Comparison of ENCODE assay signal across 21 mouse cellular contexts in the genomic region with DNA sequence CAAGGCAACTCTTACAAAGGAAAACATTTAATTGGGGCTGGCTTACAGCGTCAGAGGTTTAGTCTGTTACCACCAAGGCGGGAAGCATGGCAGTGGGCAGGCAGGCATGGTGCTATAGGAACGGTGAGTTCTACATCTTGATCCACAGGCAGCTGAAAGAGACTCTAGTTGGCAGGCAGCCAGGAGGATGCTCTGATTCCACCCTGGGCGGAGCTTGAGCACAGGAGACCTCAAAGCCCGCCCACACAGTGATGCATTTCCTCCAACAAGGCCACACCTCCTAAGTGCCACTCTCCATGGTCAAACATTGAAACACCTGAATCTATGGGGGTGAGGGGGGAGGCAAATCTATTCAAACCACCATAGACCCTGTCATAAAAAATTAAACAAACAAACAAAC. TPM values are rescaled to one million over a fixed set of nuclear protein-coding genes. Genes with fewer than 3 reads are reported as not detected.
DNase-seq lines count a peak whose midpoint lies in the region; ATAC-seq and TF ChIP-seq lines count a peak whose summit lies in the region.
"Had no signal": no experiment of that assay in that cellular context is flagged by ENCODE, and none has a peak within 500 bp of the region (broad histone marks: within the 10 kb centered on the region; RNA-seq: fewer than 3 reads in every experiment).

No protein-coding gene starts in this region.

- H3K27me3 ChIP-seq in limb, embryonic 14.5 days (ENCODE audit: control insufficient read depth, insufficient read depth, low read length) = no peaks in the 10 kb centered on the region
- peaks cover 17% of the 10 kb centered on the region; the same call in 1 of the 2 replicates for H3K27me3 ChIP-seq in limb, embryonic 10.5 days (ENCODE audit: low read depth, poor library complexity, severe bottlenecking)
- H3K27me3 ChIP-seq: forebrain, embryonic 12.5 days; neural tube, embryonic 13.5 days had no signal

- no peak for TF ChIP-seq POLR2A in limb, embryonic 14.5 days (IDR thresholded peaks at IDR 0.05; ENCODE audit: borderline replicate concordance, extremely low read depth, insufficient read depth, insufficient read length)

- DNase-seq in limb, embryonic 14.5 days (ENCODE audit: low spot score) = peak; percentile 13
- DNase-seq in limb, embryonic 10.5 days (ENCODE audit: low spot score) = no peak
- peak; percentile 9 for DNase-seq in thymus, postnatal 25 days
- DNase-seq in thymus, adult 18-20 months = no peak
- DNase-seq in WW6 (ENCODE audit: low read depth, low spot score) (peak; percentile 62), adipocyte (ENCODE audit: low spot score) (no peak)
- peak; percentile 39 for DNase-seq in thymus, postnatal 4 days
- DNase-seq in cerebellum, adult 8-10 months = no peak
- DNase-seq: adrenal gland, adult 2 months; gastrocnemius, adult 2 months; heart, postnatal 36 days had no signal

- no peak overlapping the region for H3K9ac ChIP-seq in limb, embryonic 14.5 days (ENCODE audit: low read depth, low read length, severe bottlenecking)
- H3K9ac ChIP-seq: embryonic facial prominence, embryonic 12.5 days; forebrain, embryonic 12.5 days; neural tube, embryonic 13.5 days had no signal

- H3K27ac ChIP-seq in limb, embryonic 14.5 days (replicated peaks; ENCODE audit: low read depth, low read length) = no peak overlapping the region
- H3K27ac ChIP-seq in limb, embryonic 10.5 days = no peak overlapping the region
- H3K27ac ChIP-seq: embryonic facial prominence, embryonic 12.5 days; forebrain, embryonic 12.5 days; gastrocnemius, adult 2 months; heart, embryonic 10.5 days; left cerebral cortex, adult 2 months; neural tube, embryonic 13.5 days had no signal

- no peaks in the 10 kb centered on the region for H3K36me3 ChIP-seq in limb, embryonic 14.5 days (ENCODE audit: control insufficient read depth, insufficient read depth, low read length)
- no peaks in the 10 kb centered on the region for H3K36me3 ChIP-seq in limb, embryonic 10.5 days
- H3K36me3 ChIP-seq: embryonic facial prominence, embryonic 12.5 days; forebrain, embryonic 12.5 days; heart, embryonic 10.5 days; neural tube, embryonic 13.5 days had no signal

- H3K4me3 ChIP-seq in limb, embryonic 14.5 days (replicated peaks; ENCODE audit: low read length) = no peak overlapping the region
- H3K4me3 ChIP-seq in limb, embryonic 10.5 days = no peak overlapping the region
- H3K4me3 ChIP-seq: embryonic facial prominence, embryonic 12.5 days; forebrain, embryonic 12.5 days; gastrocnemius, adult 2 months; heart, embryonic 10.5 days; left cerebral cortex, adult 2 months; neural tube, embryonic 13.5 days had no signal

- no peaks in the 10 kb centered on the region for H3K4me1 ChIP-seq in limb, embryonic 14.5 days (ENCODE audit: control insufficient read depth, insufficient read depth, low read length)
- peaks cover 4% of the 10 kb centered on the region for H3K4me1 ChIP-seq in limb, embryonic 10.5 days
- H3K4me1 ChIP-seq: embryonic facial prominence, embryonic 12.5 days; neural tube, embryonic 13.5 days had no signal

- no peak for ATAC-seq in limb, embryonic 14.5 days (ENCODE audit: low FRiP score, low read depth)
- ATAC-seq: inflammation-experienced regulatory T-cells, adult 6 months had no signal

- WGBS in limb, embryonic 14.5 days = 78% methylated on average over 5 of the region's 5 CpGs
- WGBS in limb, embryonic 10.5 days = 87% methylated on average over 5 of the region's 5 CpGs

- H3K4me2 ChIP-seq in limb, embryonic 14.5 days (replicated peaks; ENCODE audit: low read depth, low read length, severe bottlenecking) = no peak overlapping the region
- H3K4me2 ChIP-seq: embryonic facial prominence, embryonic 12.5 days; forebrain, embryonic 12.5 days; neural tube, embryonic 13.5 days had no signal

- H3K9me3 ChIP-seq in limb, embryonic 14.5 days (ENCODE audit: control insufficient read depth, low read length) = no peaks in the 10 kb centered on the region
- H3K9me3 ChIP-seq in limb, embryonic 10.5 days (replicated peaks) = no peaks in the 10 kb centered on the region
- H3K9me3 ChIP-seq: embryonic facial prominence, embryonic 12.5 days; forebrain, embryonic 12.5 days; heart, embryonic 10.5 days; neural tube, embryonic 13.5 days had no signal

RNA-seq across cellular contexts. Expression of a gene that starts 1.4 kb away (rescaled TPM):
- polyA plus RNA-seq in limb, embryonic 14.5 days (2012; rRNA removed) = not detected in 2 replicates
- polyA plus RNA-seq in limb, embryonic 14.5 days (2014; fragmentation: Nextera tagmentation; extraction: Ambion mirVana) = not detected in 2 replicates
- polyA plus RNA-seq in limb, embryonic 10.5 days (2016; fragmentation: Nextera tagmentation; extraction: Ambion mirVana) = not detected in 2 replicates
- polyA plus RNA-seq: adrenal gland, adult 2 months; embryonic facial prominence, embryonic 12.5 days; forebrain, embryonic 12.5 days; inflammation-experienced regulatory T-cells, adult 6 months; kidney, embryonic 14.5 days; liver, adult 2 months; neural tube, embryonic 13.5 days; stomach, embryonic 16.5 days had no signal

RNA-seq across cellular contexts. Expression of a gene that starts 6.5 kb away (rescaled TPM):
- not detected in 2 replicates for polyA plus RNA-seq in limb, embryonic 14.5 days (2012; rRNA removed)
- polyA plus RNA-seq in limb, embryonic 14.5 days (2014; fragmentation: Nextera tagmentation; extraction: Ambion mirVana) = not detected in 2 replicates
- polyA plus RNA-seq in limb, embryonic 10.5 days (2016; fragmentation: Nextera tagmentation; extraction: Ambion mirVana) = not detected in 2 replicates
- polyA plus RNA-seq: adrenal gland, adult 2 months; embryonic facial prominence, embryonic 12.5 days; forebrain, embryonic 12.5 days; heart, embryonic 10.5 days; inflammation-experienced regulatory T-cells, adult 6 months; kidney, embryonic 14.5 days; liver, adult 2 months; neural tube, embryonic 13.5 days; stomach, embryonic 16.5 days had no signal

RNA-seq across cellular contexts. Expression of a gene that starts 11.3 kb away (rescaled TPM):
- polyA plus RNA-seq in limb, embryonic 14.5 days (2012; rRNA removed) = not detected in 2 replicates
- polyA plus RNA-seq in limb, embryonic 14.5 days (2014; fragmentation: Nextera tagmentation; extraction: Ambion mirVana) = not detected in 2 replicates
- not detected in 2 replicates for polyA plus RNA-seq in limb, embryonic 10.5 days (2016; fragmentation: Nextera tagmentation; extraction: Ambion mirVana)
- polyA plus RNA-seq: adrenal gland, adult 2 months; embryonic facial prominence, embryonic 12.5 days; forebrain, embryonic 12.5 days; heart, embryonic 10.5 days; inflammation-experienced regulatory T-cells, adult 6 months; kidney, embryonic 14.5 days; liver, adult 2 months; neural tube, embryonic 13.5 days; stomach, embryonic 16.5 days had no signal

RNA-seq across cellular contexts. Expression of a gene that starts 19.2 kb away (rescaled TPM):
- not detected in 2 replicates for polyA plus RNA-seq in limb, embryonic 14.5 days (2012; rRNA removed)
- polyA plus RNA-seq in limb, embryonic 14.5 days (2014; fragmentation: Nextera tagmentation; extraction: Ambion mirVana) = not detected in 2 replicates
- not detected in 2 replicates for polyA plus RNA-seq in limb, embryonic 10.5 days (2016; fragmentation: Nextera tagmentation; extraction: Ambion mirVana)
- polyA plus RNA-seq: adrenal gland, adult 2 months; embryonic facial prominence, embryonic 12.5 days; forebrain, embryonic 12.5 days; heart, embryonic 10.5 days; inflammation-experienced regulatory T-cells, adult 6 months; kidney, embryonic 14.5 days; liver, adult 2 months; midbrain, postnatal 0 days; neural tube, embryonic 13.5 days; stomach, embryonic 16.5 days had no signal

RNA-seq across cellular contexts. Expression of a gene that starts 24.7 kb away (rescaled TPM):
- polyA plus RNA-seq in limb, embryonic 14.5 days (2012; rRNA removed) = 0.41 and 0.54 TPM in 2 replicates
- polyA plus RNA-seq in limb, embryonic 14.5 days (2014; fragmentation: Nextera tagmentation; extraction: Ambion mirVana) = 0.21 and 0.26 TPM in 2 replicates
- 0.69 and 0.83 TPM in 2 replicates for polyA plus RNA-seq in limb, embryonic 10.5 days (2016; fragmentation: Nextera tagmentation; extraction: Ambion mirVana)
- polyA plus RNA-seq: adrenal gland, adult 2 months; inflammation-experienced regulatory T-cells, adult 6 months; liver, adult 2 months had no signal

Comparison
In these comparisons a context has a peak if more than half of its experiments do, and no peak if none do; other contexts are left out.
1. DNase-seq: peak in limb, embryonic 14.5 days (single experiment), thymus, postnatal 25 days (single experiment), WW6 (single experiment) and thymus, postnatal 4 days (single experiment); none in limb, embryonic 10.5 days (single experiment), thymus, adult 18-20 months (0 of 2), cerebellum, adult 8-10 months (single experiment) and adipocyte (single experiment).